Mouse (Mus musculus) left cerebral cortex, adult 2 months (tissue): ENCODE results near the gene Prepl. TPM values are rescaled to one million over a fixed set of nuclear protein-coding genes. Genes with fewer than 3 reads are reported as not detected.

Source experiments
- DNase-seq, 2 experiments: peaks; one replicate each; pipeline ENCODE4 v3.0.0; 2021 to 2022; ENCODE audit warnings: low spot score in 2 of 2, mixed read lengths in 1 of 2; ENCODE audit errors: extremely low spot score in 1 of 2
- H3K27ac ChIP-seq: fragments of 200-600 bp; 2 replicates; pipeline ENCODE4 v1.8.1; 2022
- H3K4me3 ChIP-seq: fragments of 200-600 bp; 2 replicates; pipeline ENCODE4 v1.8.1; 2022
- CTCF ChIP-seq: fragments of 200-600 bp; IDR thresholded peaks from 2 replicates; pipeline ENCODE4 v1.8.1; 2022; ENCODE audit warnings: antibody characterized with exemption, mild to moderate bottlenecking, moderate library complexity
- intact Hi-C: fragments of 180-260 bp; cut with DNase I; formaldehyde crosslinking; loops from one replicate; pipeline ENCODE4 v1.15.1; 2025
- long read RNA-seq, 2 experiments: library from polyadenylated mRNA; stranded (forward); transcript quantifications; one replicate each; pipeline ENCODE4 v2.0.0; 2021; ENCODE audit warnings: borderline mapping rate in 2 of 2
- total RNA-seq, 2 experiments: library from RNA; stranded (reverse); gene quantifications; 2 replicates each; pipeline ENCODE4 v1.2.3; 2021

Gene Prepl
- total RNA-seq, result 100 to 1,000 TPM; 370 to 404 TPM
- long read RNA-seq, experiment 1, transcript Prepl-201 (14 exons, 3,255 nt), result major isoform, 245 of 336 reads
- long read RNA-seq, experiment 1, transcript Prepl-202 (15 exons, 2,734 nt), result minor isoform, 12 of 336 reads
- long read RNA-seq, experiment 1, partial matches to known transcripts, result 33 of 336 reads
- long read RNA-seq, experiment 1, other reads (novel, unspliced or antisense), result 45 of 336 reads
- long read RNA-seq, experiment 2, transcript Prepl-202 (15 exons, 2,734 nt), result minor isoform, 7 of 182 reads
- long read RNA-seq, experiment 2, transcript Prepl-201 (14 exons, 3,255 nt), result major isoform, 128 of 182 reads
- long read RNA-seq, experiment 2, partial matches to known transcripts, result 26 of 182 reads
- long read RNA-seq, experiment 2, other reads (novel, unspliced or antisense), result 17 of 182 reads

DNA sequence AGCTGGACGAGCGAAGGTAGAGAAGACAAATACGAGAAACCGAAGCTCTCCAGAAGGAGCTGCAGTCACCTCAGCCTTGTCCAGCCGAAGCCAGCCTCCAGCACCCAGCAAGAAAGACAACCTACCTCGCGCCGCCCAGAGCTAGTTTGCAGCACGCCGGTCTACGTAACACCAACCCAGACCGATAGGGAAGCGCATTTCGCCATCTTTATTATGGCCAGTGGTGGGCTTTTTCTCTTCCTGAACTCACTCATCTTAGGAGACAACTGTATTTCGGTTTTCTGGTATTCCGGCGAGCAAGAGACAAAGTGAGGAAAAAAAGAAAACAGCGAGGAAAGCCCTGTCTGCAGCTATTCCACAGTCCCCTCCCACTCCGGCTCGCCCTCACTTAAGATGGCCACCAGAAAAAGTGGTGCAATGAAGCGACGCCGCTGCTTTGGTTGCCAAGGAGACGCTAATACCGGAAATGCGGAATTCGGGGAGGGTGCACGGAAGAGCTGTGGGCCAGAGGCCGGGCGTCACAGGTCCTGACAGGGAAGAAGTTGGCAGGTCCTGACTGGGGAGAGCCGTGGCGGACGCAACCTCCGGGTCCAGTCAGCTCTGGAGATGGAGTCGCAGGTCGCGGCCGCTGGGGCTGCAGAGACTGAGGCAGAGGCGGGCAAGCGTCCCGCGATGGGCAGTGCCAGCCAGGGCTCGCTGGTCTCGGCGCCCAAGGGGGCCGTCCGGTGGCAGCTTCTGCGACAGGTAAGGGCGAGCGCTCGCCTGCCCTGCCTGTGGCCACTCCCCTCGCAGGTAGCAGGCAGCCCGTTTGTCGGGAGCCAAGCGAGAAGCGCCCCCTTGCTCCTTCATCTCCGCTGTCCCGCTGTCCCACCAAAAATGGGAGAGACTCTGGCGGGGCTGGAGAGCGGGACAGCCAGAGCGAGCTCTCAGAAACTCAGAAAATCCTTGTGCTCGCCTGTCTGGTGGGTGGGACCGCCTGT lies at the start of gene Prepl, which contains the start of gene Camkmt:
Gene Prepl, minus strand, starts transcription at position 122 of the 980 bp plus-strand sequence.
Gene Camkmt, plus strand, starts transcription at position 433 of the 980 bp plus-strand sequence.
- DNase-seq, result peak; percentile 93
- Histone ChIP-seq H3K27ac (peak within 1 kb of the TSS; percentile 99), H3K4me3 (peak within 1 kb of the TSS; percentile 83)
- intact Hi-C loops, result loop anchor here (1.0 to 2.0 kb wide), 2 partner anchors 133 to 300 kb away; partner anchors contain the start of gene Lrpprc
- no peak; the same call in none of the 2 replicates for TF ChIP-seq CTCF

DNA sequence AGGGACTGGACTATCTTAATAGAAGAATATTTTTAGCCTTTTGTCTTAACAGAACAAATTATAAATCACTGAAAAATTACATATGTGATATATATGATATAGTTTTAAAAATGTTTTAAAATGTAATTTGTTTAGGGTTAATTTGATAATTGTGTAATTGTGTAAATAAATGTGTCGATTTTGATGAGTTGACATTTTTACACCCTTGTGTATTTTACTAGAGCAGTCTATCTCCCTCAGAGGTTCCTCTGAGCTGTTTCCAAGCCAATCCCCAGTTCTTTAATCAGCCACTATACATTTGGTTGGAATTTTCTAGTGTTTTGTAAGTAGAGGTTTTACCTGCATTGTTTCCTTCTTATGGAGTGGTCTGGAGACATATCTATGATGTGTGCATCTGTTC lies 48.4 kb upstream of the Prepl start:
- TF ChIP-seq CTCF, result no peak
- H3K27ac ChIP-seq, result no peak overlapping the region
- intact Hi-C loops, result no loop called here
- DNase-seq, result no peak
- H3K4me3 ChIP-seq, result no peak overlapping the region

DNA sequence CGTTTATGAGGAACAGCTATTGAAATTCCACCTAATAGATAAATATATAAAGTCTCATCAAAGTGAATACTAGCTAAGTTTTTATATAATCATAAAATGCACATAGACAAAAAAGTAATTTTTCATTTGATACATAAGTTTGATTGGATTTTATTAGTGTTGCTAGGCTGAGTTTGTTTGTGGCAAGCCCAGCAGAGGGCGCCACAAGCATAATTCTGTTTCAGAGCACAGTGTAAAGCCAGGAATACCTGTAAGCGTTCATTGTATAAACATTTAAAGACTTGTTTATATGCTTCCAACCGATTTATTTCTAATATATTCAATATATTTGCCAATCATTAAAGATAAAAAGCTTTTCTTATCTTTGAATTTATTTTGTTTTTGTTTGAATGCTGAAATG lies 26.6 kb upstream of the Prepl start:
- H3K27ac ChIP-seq, result no peak overlapping the region
- intact Hi-C loops, result loop anchor here (1.0 to 10.0 kb wide), 3 partner anchors 72 to 948 kb away; no protein-coding TSS in a partner anchor
- H3K4me3 ChIP-seq, result no peak overlapping the region
- peak; percentile 59 to 74 for DNase-seq
- TF ChIP-seq CTCF, result peak; percentile 90

DNA sequence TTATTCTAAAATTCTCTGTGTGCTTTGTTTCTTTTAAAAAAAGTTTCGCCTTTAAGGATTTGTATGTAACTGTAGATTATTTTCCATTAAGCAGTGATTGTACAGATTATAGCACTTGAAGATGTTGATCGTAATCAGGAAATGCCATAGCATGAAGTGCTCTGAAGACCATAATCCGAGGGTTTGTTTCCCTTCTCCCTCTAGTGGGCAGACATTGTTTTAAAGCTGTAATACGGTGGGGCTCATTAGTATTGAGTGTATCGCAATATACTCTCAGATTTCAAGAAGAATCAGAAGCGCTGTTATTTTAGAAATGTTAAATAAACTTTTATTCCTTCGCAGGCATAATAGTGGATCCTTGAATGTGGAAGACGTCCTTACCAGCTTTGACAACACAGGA lies 23.4 kb upstream of the Prepl start:
- H3K4me3 ChIP-seq, result no peak overlapping the region
- intact Hi-C loops, result loop anchor here (5.0 to 10.0 kb wide), 2 partner anchors 276 to 951 kb away; no protein-coding TSS in a partner anchor
- H3K27ac ChIP-seq, result no peak overlapping the region
- no peak for DNase-seq
- peak; percentile 22; the same call in 1 of the 2 replicates for TF ChIP-seq CTCF

DNA sequence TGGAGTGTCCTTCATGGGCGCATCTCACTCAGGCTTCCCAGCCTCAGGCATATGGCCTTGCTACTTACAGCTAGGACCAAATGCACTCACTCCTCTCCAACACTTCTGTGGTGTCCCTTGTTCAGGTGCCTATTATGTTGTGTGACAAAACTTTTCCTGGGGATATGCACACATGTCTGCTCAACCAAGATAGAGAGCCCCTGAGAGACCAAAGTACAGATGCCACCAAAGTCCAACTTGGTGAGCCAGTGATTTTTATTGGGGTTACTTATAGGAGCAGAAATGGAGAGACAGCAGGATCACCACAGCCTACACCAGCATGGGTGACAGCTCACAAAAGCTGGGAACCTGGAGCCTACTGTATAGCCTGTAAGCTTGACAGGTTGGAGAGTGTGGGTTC lies 20.6 kb upstream of the Prepl start:
- no peak for TF ChIP-seq CTCF
- Histone ChIP-seq H3K4me3 (no peak overlapping the region), H3K27ac (no peak overlapping the region)
- intact Hi-C loops, result loop anchor here (5.0 to 10.0 kb wide), 2 partner anchors 273 to 954 kb away; no protein-coding TSS in a partner anchor
- DNase-seq, result no peak

DNA sequence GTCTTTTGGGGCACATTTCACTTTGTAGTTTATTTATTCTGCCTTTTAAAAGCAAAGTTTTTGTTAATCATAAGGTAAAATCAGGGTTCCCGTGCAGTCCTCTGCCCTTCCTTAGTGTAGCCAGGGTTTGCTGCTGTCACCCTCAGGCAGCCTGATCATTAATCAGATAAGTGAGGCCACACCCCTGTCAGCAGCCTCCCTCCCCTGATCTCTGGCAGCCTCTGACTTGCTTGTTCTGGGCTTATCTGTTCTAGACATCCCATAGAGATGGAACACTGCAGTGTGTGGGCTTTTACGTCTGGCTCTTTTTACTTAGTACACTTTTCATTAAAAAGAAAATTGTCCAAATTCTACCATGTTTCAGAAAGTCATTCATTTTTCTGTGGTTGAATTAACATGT lies 13.3 kb upstream of the Prepl start:
- Histone ChIP-seq H3K4me3 (no peak overlapping the region), H3K27ac (no peak overlapping the region)
- TF ChIP-seq CTCF, result no peak
- intact Hi-C loops, result no loop called here
- DNase-seq, result no peak

DNA sequence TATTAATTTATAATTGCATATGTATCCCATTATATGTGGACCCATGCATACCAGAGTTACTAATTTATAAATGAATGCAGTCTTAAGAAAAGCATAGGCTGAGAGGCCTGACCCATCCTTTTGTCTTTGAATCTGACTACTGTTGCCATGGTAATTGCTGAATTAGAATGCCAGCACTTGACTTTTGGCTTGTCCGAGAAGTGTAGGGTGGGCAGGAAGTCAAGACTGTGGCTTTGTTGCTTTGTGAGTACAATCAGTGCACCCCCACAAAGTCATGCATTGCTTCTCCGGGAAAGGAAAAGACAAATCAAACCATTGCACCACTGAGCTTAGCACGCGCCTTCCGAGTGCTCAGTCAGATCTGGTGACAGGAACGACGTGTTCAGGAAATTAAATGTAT lies 11.7 kb upstream of the Prepl start:
- DNase-seq, result no peak
- no peak overlapping the region for H3K4me3 ChIP-seq
- intact Hi-C loops, result no loop called here
- H3K27ac ChIP-seq, result no peak overlapping the region
- TF ChIP-seq CTCF, result no peak

DNA sequence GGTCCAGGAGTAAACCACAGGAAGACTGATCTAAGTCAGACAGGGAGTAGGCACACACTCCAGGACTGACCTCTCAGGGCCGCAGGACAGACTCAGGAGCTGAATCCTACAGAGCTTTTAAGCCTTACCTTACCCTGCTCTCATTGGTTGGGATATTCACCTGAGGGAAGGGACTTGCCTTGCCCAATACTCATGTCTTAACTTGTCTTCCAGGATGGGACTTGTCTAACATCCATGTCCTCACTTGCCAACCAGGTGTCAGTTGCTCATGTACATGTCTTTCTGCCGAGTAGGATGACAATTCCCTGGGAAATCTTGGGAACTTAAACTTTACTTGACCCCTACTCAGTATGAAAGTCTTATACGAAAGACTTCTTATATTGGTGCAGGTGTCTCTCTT lies 10.2 kb upstream of the Prepl start:
- no peak for TF ChIP-seq CTCF
- Histone ChIP-seq H3K4me3 (no peak overlapping the region), H3K27ac (no peak overlapping the region)
- intact Hi-C loops, result no loop called here
- DNase-seq, result no peak

DNA sequence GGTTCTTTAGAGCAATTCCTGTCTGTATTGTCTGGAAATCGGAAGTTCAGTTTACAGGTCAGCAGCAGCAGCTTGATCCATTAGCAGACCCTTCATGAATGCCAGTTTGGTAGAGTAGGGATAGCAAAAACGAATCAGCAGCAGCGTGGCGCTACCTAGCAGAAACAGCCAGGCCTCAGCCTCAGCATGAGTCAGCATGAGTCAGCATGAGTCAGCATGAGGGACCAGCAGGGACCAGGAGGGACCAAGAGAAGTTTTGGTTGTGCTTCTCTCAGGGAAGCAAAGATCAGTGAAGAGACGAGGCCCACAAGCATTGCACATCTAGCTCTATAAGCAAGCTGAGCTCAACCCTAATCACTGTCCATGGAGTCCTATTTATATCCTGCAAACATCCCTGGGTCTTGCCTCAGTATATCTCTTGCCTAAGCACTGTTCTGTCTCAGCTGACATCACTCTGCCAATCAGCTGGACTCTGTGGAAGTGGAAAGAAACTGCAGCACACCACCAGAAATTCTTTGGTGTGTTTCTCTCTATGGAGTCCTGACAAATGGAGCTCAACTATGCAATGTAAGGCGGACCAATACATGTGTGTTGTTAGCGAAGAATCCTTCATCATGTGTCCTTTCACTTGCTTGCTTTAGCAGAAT lies 8.8 kb upstream of the Prepl start:
- intact Hi-C loops, result no loop called here
- no peak for DNase-seq
- Histone ChIP-seq H3K4me3 (no peak overlapping the region), H3K27ac (no peak overlapping the region)
- no peak for TF ChIP-seq CTCF

DNA sequence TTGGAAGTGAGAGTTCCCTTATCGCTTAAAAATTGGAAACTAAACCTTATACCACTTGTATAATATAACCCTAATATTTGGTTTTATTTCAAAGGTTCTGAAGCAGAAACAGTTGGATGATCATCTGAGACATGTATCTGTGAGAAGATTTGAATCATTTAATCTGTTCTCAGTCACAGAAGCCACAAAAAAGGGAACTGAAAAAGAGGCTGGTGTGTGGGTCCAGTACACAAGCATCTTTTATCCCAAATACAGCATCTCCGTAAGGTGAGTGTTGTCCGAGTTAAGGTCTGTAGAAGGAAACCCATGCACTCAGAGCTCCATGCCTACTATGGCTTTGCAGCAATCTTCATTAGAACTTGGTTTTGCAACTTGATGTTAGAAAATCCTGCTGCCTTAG lies 6.4 kb upstream of the Prepl start:
- Histone ChIP-seq H3K4me3 (no peak overlapping the region), H3K27ac (no peak overlapping the region)
- no peak for DNase-seq
- no peak for TF ChIP-seq CTCF
- intact Hi-C loops, result no loop called here

DNA sequence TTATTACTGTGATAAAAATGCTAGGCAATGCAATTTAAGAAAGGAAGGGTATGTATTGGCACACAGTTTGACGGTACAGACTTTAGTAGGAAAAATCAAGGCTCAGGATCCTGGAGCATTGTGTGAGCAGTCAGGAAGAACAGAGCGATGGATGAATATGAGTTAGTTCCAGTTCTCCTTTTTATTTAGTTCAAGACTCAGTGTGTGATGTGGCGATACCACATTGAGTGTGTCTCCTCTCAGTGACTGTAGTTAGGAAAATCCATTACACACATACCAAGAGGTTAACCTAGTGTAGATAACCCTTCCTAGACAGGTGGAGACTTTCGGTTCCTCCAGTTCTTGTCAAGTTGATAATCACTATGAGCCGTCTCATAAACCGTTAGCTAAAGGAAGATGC lies 1.7 kb upstream of the Prepl start:
- no peak for DNase-seq
- intact Hi-C loops, result loop anchor here (2.0 kb wide), 1 partner anchor 301 kb away; the partner anchor contains the start of gene Lrpprc
- TF ChIP-seq CTCF, result no peak
- no peak overlapping the region for H3K4me3 ChIP-seq
- no peak overlapping the region for H3K27ac ChIP-seq
